Mouse (Mus musculus) G1E (cell line): ENCODE data around the gene Gm5797. TPM values are rescaled to one million over a fixed set of nuclear protein-coding genes. Genes with fewer than 3 reads are reported as not detected.
"Not testable (repeated sequence)": the region's sequence is repeated elsewhere in the genome, so short reads cannot be mapped to it uniquely, and the experiment has no call there.

Experiments
- ATAC-seq: 2 replicates; pipeline ENCODE4 v1.8.0; 2016; ENCODE audit warnings: mild to moderate bottlenecking; ENCODE audit not compliant: insufficient number of reproducible peaks, poor library complexity, low FRiP score, severe bottlenecking; ENCODE audit errors: extremely low read depth
- DNase-seq: peaks from one replicate; pipeline ENCODE4 v3.0.0; 2012; ENCODE audit warnings: low spot score
- H3K27me3 ChIP-seq: 2 replicates; pipeline ENCODE4 v1.6.1; 2012; ENCODE audit warnings: mild to moderate bottlenecking, low read length, inconsistent platforms; ENCODE audit not compliant: insufficient read depth
- H3K36me3 ChIP-seq: replicated peaks from 2 replicates; pipeline ENCODE3; 2012; ENCODE audit warnings: mild to moderate bottlenecking, inconsistent platforms
- H3K4me1 ChIP-seq: 2 replicates; pipeline ENCODE4 v1.6.1; 2012; ENCODE audit warnings: low read depth, low read length, inconsistent platforms, mixed read lengths; ENCODE audit not compliant: insufficient read depth
- H3K4me3 ChIP-seq: 2 replicates; pipeline ENCODE4 v1.5.1; 2012; ENCODE audit warnings: low read depth, mild to moderate bottlenecking, inconsistent platforms, low read length, moderate library complexity, mixed read lengths
- H3K9me3 ChIP-seq: replicated peaks from 2 replicates; pipeline ENCODE4 v1.6.1; 2012; ENCODE audit warnings: inconsistent platforms
- polyA plus RNA-seq: library from polyadenylated mRNA; stranded (reverse); fragments of >175 nt; gene quantifications from 2 replicates; pipeline ENCODE4 v1.2.3, GENCODE M21; 2012
- total RNA-seq, 2 experiments: library from RNA; stranded (forward) in 1 of 2; stranded (reverse) in 1 of 2; fragments of 200-1000 nt in 1 of 2; fragments of >200 nt in 1 of 2; fragmentation: Nextera tagmentation in 1 of 2; gene quantifications; 2 replicates each; pipeline ENCODE4 v1.2.3; 2014 to 2017

Gene Gm5797
- total RNA-seq (2014; fragmentation: Nextera tagmentation) (not detected in 2 replicates), total RNA-seq (2017) (not detected in 2 replicates), polyA plus RNA-seq (not detected in 2 replicates)

DNA sequence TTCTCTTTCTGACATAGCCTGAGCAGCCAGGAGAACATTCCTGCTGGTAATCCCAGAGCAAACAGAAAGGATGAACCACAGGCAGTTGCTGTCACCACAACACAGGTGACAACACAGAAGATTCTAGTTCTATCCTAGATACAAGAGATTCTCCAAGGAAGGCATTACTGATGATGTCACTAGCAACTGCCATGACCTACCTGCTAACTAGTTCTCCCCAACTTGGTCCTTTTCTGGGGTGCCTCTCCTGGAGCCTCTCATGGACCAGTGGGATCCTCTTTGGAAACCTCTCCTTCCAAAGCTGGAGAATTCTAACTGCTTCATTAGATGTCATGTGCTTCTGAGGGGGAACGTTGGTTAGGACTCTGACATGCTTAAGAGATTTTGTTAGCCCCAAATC lies at the start of gene Gm5797:
TSS of gene Gm5797 (minus strand) at position 101 of the 400 bp plus-strand sequence.
- not testable (repeated sequence) for ATAC-seq, H3K9me3 ChIP-seq, H3K4me1 ChIP-seq, H3K36me3 ChIP-seq, H3K4me3 ChIP-seq, DNase-seq, H3K27me3 ChIP-seq

DNA sequence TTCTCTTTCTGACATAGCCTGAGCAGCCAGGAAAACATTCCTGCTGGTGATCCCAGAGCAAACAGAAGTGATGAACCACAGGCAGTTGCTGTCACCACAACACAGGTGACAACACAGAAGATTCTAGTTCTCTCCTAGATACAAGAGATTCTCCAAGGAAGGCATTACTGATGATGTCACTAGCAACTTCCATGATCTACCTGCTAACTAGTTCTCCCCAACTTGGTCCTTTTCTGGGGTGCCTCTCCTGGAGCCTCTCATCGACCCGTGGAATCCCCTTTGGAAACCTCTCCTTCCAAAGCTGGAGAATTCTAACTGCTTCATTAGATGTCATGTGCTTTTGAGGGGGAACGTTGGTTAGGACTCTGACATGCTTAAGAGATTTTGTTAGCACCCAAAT lies 32.8 kb upstream of the Gm5797 start, which contains the start of gene Gm8374:
TSS of gene Gm8374 (minus strand) at position 101 of the 400 bp plus-strand sequence.
- not testable (repeated sequence) for H3K4me1 ChIP-seq, H3K4me3 ChIP-seq, H3K27me3 ChIP-seq, DNase-seq, ATAC-seq, H3K9me3 ChIP-seq, H3K36me3 ChIP-seq

DNA sequence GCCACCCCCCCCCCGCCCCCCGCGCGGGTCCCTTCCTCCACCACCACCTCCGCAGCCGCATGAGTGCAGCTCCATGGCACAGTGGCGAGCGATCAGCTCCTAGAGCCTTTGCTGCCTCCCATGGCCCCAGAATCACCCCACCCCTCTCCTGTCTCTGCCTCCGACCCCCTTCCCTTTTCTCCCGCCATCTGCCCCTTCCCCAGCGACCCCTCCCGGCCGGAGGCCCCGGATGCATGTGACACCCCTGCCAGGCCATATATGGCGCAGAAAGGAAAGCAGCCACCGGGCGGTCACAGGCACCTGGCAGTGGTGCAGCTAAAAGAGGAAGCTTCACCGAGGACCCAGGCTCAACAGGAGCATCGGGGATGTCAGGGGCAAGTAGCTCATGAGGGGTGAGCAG lies 17.1 kb downstream of the Gm5797 start:
- not testable (repeated sequence) for H3K4me1 ChIP-seq, ATAC-seq, H3K36me3 ChIP-seq, H3K9me3 ChIP-seq, H3K27me3 ChIP-seq, H3K4me3 ChIP-seq, DNase-seq

DNA sequence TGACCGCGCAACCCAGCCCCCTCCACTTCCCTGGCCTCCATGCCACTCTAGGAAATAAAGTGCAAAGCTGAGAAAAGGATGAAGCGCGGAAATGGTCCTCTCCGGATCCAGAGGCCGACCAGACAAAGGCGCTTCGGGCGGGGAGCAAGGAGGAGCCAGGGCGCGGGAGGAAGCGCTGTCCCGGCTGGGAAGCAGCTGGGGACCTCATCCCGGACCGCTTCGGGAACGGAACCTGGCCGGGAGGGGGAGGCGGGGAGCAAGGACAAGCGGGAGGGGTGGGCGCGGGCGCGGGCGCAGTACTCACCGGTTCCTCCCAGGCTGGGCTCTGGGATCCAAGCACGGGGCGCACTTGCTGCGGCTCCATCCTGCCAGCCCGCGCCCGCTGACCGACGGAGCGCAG lies 17.5 kb downstream of the Gm5797 start, which contains the start of gene Gm3739:
TSS of gene Gm3739 (minus strand) at position 389 of the 400 bp plus-strand sequence.
- H3K4me1 ChIP-seq, ATAC-seq, H3K27me3 ChIP-seq, H3K9me3 ChIP-seq, H3K36me3 ChIP-seq, DNase-seq, H3K4me3 ChIP-seq: not testable (repeated sequence)

Other genes starting within 250 kb of the Gm5797 start
- not detected in 2 replicates for gene Gm3696, start 231.8 kb downstream of the Gm5797 start, total RNA-seq (2014; fragmentation: Nextera tagmentation)
- 0.49 TPM in 1 of 2 replicates, not detected in the other for gene Gm3696, start 231.8 kb downstream of the Gm5797 start, total RNA-seq (2017)
- gene Gm3696, start 231.8 kb downstream of the Gm5797 start, polyA plus RNA-seq = not detected in 2 replicates
- not detected in 2 replicates for gene Gm6676, start 207.0 kb downstream of the Gm5797 start, total RNA-seq (2014; fragmentation: Nextera tagmentation)
- not detected in 2 replicates for gene Gm6676, start 207.0 kb downstream of the Gm5797 start, total RNA-seq (2017)
- not detected in 2 replicates for gene Gm6676, start 207.0 kb downstream of the Gm5797 start, polyA plus RNA-seq
- not detected in 2 replicates for gene Gm3512, start 157.9 kb downstream of the Gm5797 start, total RNA-seq (2014; fragmentation: Nextera tagmentation)
- gene Gm3512, start 157.9 kb downstream of the Gm5797 start, total RNA-seq (2017) = not detected in 2 replicates
- not detected in 2 replicates for gene Gm3512, start 157.9 kb downstream of the Gm5797 start, polyA plus RNA-seq
- gene Gm16434, start 137.9 kb downstream of the Gm5797 start, total RNA-seq (2014; fragmentation: Nextera tagmentation) = not detected in 2 replicates
- not detected in 2 replicates for gene Gm16434, start 137.9 kb downstream of the Gm5797 start, total RNA-seq (2017)
- gene Gm16434, start 137.9 kb downstream of the Gm5797 start, polyA plus RNA-seq = not detected in 2 replicates
- not detected in 2 replicates for gene Gm3727, start 67.7 kb downstream of the Gm5797 start, total RNA-seq (2014; fragmentation: Nextera tagmentation)
- 0.11 and 0.17 TPM in 2 replicates for gene Gm3727, start 67.7 kb downstream of the Gm5797 start, total RNA-seq (2017)
- gene Gm3727, start 67.7 kb downstream of the Gm5797 start, polyA plus RNA-seq = not detected in 2 replicates
- not detected in 2 replicates for gene Gm3739, start 17.3 kb downstream of the Gm5797 start, total RNA-seq (2014; fragmentation: Nextera tagmentation)
- 0.05 TPM in 1 of 2 replicates, not detected in the other for gene Gm3739, start 17.3 kb downstream of the Gm5797 start, total RNA-seq (2017)
- gene Gm3739, start 17.3 kb downstream of the Gm5797 start, polyA plus RNA-seq = not detected in 2 replicates
- not detected in 2 replicates for gene Gm8374, start 32.7 kb upstream of the Gm5797 start, total RNA-seq (2014; fragmentation: Nextera tagmentation)
- 0.23 and 0.27 TPM in 2 replicates for gene Gm8374, start 32.7 kb upstream of the Gm5797 start, total RNA-seq (2017)
- gene Gm8374, start 32.7 kb upstream of the Gm5797 start, polyA plus RNA-seq = not detected in 2 replicates
- gene Gm3755, start 118.5 kb upstream of the Gm5797 start, total RNA-seq (2014; fragmentation: Nextera tagmentation) = not detected in 2 replicates
- 0.12 TPM in 1 of 2 replicates, not detected in the other for gene Gm3755, start 118.5 kb upstream of the Gm5797 start, total RNA-seq (2017)
- not detected in 2 replicates for gene Gm3755, start 118.5 kb upstream of the Gm5797 start, polyA plus RNA-seq
- not detected in 2 replicates for gene Gm3752, start 151.4 kb upstream of the Gm5797 start, total RNA-seq (2014; fragmentation: Nextera tagmentation)
- not detected in 2 replicates for gene Gm3752, start 151.4 kb upstream of the Gm5797 start, total RNA-seq (2017)
- gene Gm3752, start 151.4 kb upstream of the Gm5797 start, polyA plus RNA-seq = not detected in 2 replicates
- not detected in 2 replicates for gene Gm3558, start 236.2 kb upstream of the Gm5797 start, total RNA-seq (2014; fragmentation: Nextera tagmentation)
- 0.05 TPM in 1 of 2 replicates, not detected in the other for gene Gm3558, start 236.2 kb upstream of the Gm5797 start, total RNA-seq (2017)
- gene Gm3558, start 236.2 kb upstream of the Gm5797 start, polyA plus RNA-seq = not detected in 2 replicates